Mouse (Mus musculus) forebrain, embryonic 11.5 days (tissue): ENCODE measurements at regions not wholly inside any gene's neighbourhood (a gene's known extent, or its start where the extent isn't known, plus 50 kb on each side); places are given as distances from the start of the nearest gene placed in this dataset.

Source experiments
- ATAC-seq: fragments of 200-750 bp; cut with Nextera tagmentation; replicated peaks from 2 replicates; pipeline ENCODE4 v1.8.0; 2017; ENCODE audit warnings: moderate TSS enrichment; ENCODE audit not compliant: low FRiP score
- DNase-seq: peaks from one replicate; pipeline ENCODE4 v3.0.0-alpha.2; 2017; ENCODE audit warnings: low spot score
- H3K27ac ChIP-seq: fragments of 300-500 bp; sonication (generic); 2 replicates; pipeline ENCODE4 v1.5.1; 2014; ENCODE audit warnings: low read depth, low read length
- H3K27me3 ChIP-seq: fragments of 300-500 bp; sonication (generic); 2 replicates; pipeline ENCODE4 v1.6.1; 2014; ENCODE audit warnings: mild to moderate bottlenecking, low read length, mixed read lengths; ENCODE audit not compliant: control insufficient read depth, insufficient read depth
- H3K36me3 ChIP-seq: fragments of 300-500 bp; sonication (generic); 2 replicates; pipeline ENCODE4 v1.6.1; 2014; ENCODE audit warnings: mild to moderate bottlenecking, low read length, moderate library complexity, mixed read lengths; ENCODE audit not compliant: control insufficient read depth, insufficient read depth
- H3K4me1 ChIP-seq: fragments of 300-500 bp; sonication (generic); replicated peaks from 2 replicates; pipeline ENCODE4 v1.6.1; 2014; ENCODE audit warnings: low read length, mixed read lengths; ENCODE audit not compliant: control insufficient read depth, insufficient read depth
- H3K4me2 ChIP-seq: fragments of 300-500 bp; sonication (generic); 2 replicates; pipeline ENCODE4 v1.6.1; 2014; ENCODE audit warnings: low read depth, mild to moderate bottlenecking, low read length, moderate library complexity, mixed read lengths; ENCODE audit not compliant: severe bottlenecking
- H3K4me3 ChIP-seq: fragments of 300-500 bp; sonication (generic); 2 replicates; pipeline ENCODE4 v1.5.1; 2014; ENCODE audit warnings: low read depth, low read length
- H3K9ac ChIP-seq: fragments of 300-500 bp; sonication (generic); 2 replicates; pipeline ENCODE4 v1.6.1; 2014; ENCODE audit warnings: low read length
- H3K9me3 ChIP-seq: fragments of 300-500 bp; sonication (generic); 2 replicates; pipeline ENCODE4 v1.6.1; 2016; ENCODE audit warnings: low read length, mixed read lengths; ENCODE audit not compliant: control insufficient read depth
- WGBS: fragments of 180-500 bp; shearing (Covaris S2); extraction: QIAGEN DNeasy Blood & Tissue Kit; methylation state at CpG from one replicate; pipeline ENCODE4 v1.1.7; 2014; 5-methylcytosine and 5-hydroxymethylcytosine counted together

DNA sequence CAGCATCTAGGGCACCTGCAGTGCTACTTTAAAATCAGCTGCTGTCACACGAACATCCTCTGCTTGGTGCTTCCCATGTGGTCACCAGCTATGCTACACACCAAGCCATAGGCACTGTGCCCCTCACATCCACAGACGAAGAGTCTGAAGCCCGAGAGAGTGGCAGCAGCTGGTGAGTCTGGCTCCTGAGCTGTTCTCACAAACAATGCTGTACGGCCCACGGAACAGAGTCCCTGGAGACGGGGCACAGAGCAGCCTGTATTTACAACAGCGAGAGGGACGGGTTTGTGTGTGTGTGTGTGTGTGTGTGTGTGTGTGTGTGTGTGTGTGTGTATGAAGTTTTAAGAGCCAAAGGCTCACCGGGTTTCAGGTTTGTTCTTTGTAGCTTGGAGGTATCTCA, 50.7 kb upstream of the Ralgps2 start:
- H3K27me3 ChIP-seq = no peaks in the 10 kb centered on the region
- H3K4me2 ChIP-seq = no peak overlapping the region
- H3K27ac ChIP-seq = no peak overlapping the region
- H3K4me1 ChIP-seq = no peaks in the 10 kb centered on the region
- H3K9ac ChIP-seq = no peak overlapping the region
- 54% methylated on average over 9 of the region's 9 CpGs for WGBS
- H3K9me3 ChIP-seq = no peaks in the 10 kb centered on the region
- peak; percentile 55 for DNase-seq
- ATAC-seq = peak; percentile 31; the same call in 1 of the 2 replicates
- no peak overlapping the region for H3K4me3 ChIP-seq
- H3K36me3 ChIP-seq = no peaks in the 10 kb centered on the region

DNA sequence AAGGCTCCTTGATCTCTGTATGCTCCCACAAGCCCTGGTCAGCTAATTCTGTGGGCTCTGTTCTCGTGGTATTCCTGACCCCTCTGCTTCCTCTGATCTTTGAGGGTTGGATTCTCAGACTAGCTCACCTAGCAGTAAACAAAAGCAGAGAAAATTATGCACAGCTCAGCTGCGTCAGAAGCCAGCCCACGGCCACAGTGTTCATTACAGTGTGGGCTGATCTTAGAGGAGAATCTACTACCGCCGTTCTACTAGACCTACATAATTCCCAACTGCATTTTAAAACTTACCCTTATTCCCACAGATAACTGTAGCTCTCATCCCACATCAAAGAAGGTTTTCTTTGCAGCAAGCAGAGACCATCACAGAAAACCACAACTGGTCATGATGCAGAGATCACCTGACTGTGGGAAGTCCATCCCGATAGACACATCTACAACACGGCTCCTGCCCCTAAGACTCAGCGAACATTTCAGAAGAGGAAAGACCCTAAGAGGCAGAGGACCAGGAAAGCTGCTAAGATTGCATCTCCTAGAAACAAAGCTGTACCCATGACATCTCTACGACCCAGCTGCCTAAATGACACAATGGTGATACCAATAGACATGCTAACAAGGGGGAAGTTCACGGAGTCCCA, 49.8 kb upstream of the Ralgps2 start:
- ATAC-seq (no peak), DNase-seq (no peak)
- H3K4me2 ChIP-seq = no peak overlapping the region
- H3K27ac ChIP-seq = no peak overlapping the region
- no peak overlapping the region for H3K9ac ChIP-seq
- H3K27me3 ChIP-seq = no peaks in the 10 kb centered on the region
- H3K9me3 ChIP-seq = no peaks in the 10 kb centered on the region
- no peaks in the 10 kb centered on the region for H3K36me3 ChIP-seq
- WGBS = 83% methylated on average over 10 of the region's 10 CpGs
- H3K4me3 ChIP-seq = no peak overlapping the region
- no peaks in the 10 kb centered on the region for H3K4me1 ChIP-seq
